Mouse (Mus musculus) heart, adult 18-20 months (tissue): ENCODE measurements around the gene Ifitm3. TPM values are rescaled to one million over a fixed set of nuclear protein-coding genes. Genes with fewer than 3 reads are reported as not detected.
"Not testable (repeated sequence)": the region's sequence is repeated elsewhere in the genome, so short reads cannot be mapped to it uniquely, and the experiment has no call there.

ENCODE experiments used
- DNase-seq, 2 experiments: peaks; one replicate each; pipeline ENCODE4 v3.0.0; 2021 to 2022; ENCODE audit warnings: mixed read lengths in 1 of 2
- total RNA-seq, 2 experiments: library from RNA; stranded (reverse); gene quantifications; 2 replicates each; pipeline ENCODE4 v1.2.3; 2021

The Ifitm3 gene
- total RNA-seq, 2 experiments from 2014 or later, result 94.8 to 129 TPM

GRCm38 (mm10) chr7:141036624-141037023, 26.1 kb upstream of the Ifitm3 start:
- DNase-seq, result not testable (repeated sequence)

DNA sequence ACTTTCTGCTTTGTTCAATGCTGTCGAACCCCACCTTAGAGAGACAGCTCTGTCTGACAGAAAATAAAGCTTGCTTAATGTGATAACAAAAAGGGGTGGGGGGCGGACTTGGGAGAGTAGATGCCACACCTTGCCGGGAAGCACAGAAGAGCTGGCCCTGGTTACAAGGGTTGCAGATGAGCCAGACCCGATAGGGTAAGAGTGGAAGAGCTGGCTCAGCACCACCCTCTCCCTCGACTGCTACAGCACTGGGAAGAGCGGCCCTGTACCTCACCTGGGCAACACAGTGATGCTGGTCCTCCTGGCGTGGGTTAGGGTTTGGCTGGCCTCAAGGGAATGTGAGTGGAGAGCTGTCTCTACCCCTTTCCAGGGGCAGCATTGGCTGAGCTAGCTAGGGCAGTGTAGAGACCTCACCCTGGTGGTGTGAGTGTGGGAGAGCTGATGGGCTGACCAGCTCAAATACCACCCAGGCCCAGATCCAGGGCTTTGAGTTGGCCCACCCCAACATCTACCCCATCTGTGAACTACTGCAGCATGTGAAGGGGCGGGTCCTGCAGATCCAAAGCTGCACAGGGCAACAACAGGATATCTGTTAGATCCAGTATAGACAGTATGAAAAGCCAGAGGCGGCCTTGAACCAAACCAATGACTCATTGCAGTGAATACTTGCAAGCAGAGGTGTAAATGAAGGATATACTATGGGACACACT, 22.0 kb upstream of the Ifitm3 start:
- DNase-seq, result no peak

GRCm38 (mm10) chr7:141030390-141030789, 19.8 kb upstream of the Ifitm3 start:
- DNase-seq, result no peak

DNA sequence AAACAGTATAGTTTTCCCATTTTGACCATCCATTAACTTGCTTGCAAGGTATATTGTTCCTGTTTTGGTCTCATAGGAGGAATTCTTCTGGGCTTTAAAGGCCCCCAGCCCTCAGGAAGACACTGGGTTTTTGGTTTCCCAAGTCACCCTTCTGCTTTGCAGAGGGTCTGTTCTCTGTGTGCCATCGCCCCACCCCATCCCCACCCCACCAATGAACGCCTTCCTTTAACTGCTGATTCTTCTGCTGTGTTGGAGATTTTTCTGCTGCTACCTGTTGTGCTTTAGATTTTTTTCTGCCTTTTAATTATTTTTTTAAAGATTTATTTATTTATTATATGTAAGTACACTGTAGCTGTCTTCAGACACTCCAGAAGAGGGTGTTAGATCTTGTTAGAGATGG, 18.3 kb upstream of the Ifitm3 start, which contains the start of gene Gm17387:
Gm17387 (plus strand) TSS at position 301 of the 400 bp plus-strand sequence.
- DNase-seq, result no peak

- no peak for DNase-seq
These were observed 16.1 kb upstream of the Ifitm3 start for GRCm38 (mm10) chr7:141026740-141027098.

GRCm38 (mm10) chr7:141026097-141026739, 15.6 kb upstream of the Ifitm3 start:
- DNase-seq, result no peak

GRCm38 (mm10) chr7:141024865-141025838, 14.6 kb upstream of the Ifitm3 start:
- peak in 1 of 2 experiments; percentile 46 for DNase-seq

- DNase-seq, result no peak
These were observed 11.2 kb upstream of the Ifitm3 start for GRCm38 (mm10) chr7:141021489-141022449.

DNA sequence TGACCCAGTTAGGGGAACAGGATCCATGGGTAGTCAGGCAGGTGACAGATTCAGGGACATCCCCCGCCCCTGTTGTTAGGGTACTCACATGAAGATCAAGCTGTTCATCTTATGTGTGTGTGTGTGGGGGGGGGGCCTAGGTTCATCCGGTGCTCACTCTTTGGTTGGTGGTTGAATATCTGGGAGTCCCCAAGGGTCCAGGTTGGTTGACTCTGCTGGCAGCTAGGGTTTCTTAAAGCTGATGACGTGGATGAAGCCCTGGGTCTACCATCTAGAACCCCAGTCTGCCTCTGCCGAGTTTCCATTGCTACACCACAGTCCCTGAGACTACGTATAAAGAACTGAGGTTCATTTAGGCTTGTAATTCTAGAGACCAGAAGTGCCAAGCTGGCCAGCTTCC, 8.5 kb upstream of the Ifitm3 start:
- DNase-seq, result no peak

- not testable (repeated sequence) for DNase-seq
These were observed 7.3 kb upstream of the Ifitm3 start, which contains the start of gene Ifitm6 for GRCm38 (mm10) chr7:141017824-141018223. Gene Ifitm6, minus strand, starts transcription at chr7:141017924.

DNA sequence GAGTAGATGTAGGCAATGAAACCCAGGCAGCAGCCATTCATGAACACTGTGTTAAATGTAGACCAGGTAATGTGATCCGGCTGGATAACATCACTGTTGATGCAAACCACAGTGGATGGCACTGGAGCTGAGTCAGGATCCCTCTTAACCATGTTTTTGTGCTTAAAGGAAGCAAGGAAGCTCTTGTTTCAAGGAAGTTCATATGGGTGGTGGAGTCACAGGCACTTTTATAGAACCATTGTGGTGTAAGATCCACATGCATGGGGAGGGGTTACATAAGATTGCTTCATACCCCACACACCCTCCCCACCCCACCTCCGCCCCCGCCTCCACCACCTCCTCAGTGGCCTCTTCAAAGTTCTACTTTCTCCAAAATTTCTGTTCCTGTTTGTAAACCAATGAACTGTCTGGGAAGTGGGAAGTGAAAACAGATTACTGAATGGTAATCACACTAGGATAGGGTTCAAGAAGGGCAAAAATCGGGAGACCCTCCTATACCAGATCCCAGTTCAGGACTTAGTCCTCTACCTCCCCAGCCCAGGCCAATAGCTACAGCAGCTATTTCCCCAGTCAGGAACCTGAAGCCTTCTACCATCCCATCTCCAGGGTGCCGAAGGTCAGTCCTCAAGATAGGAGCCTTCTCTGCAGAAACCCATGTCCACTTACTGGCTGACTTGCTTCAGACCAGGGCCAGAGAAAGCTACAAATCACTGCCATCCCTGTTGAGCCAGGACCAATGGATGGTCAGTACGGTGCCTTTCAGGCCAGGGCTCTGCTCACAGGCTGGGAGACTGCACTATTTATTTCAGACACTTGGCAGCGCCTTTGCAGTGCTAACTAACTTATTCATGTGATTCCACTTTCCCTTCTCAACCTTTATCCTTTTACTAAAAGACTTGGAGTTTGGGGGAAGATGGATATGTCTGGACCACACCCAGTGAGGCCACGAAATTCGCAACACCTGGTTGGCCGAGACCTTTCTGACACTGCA, 6.4 kb upstream of the Ifitm3 start:
- peak in 1 of 2 experiments; percentile 41 for DNase-seq

- DNase-seq, result no peak
These were observed 734 bp upstream of the Ifitm3 start for GRCm38 (mm10) chr7:141011238-141011770.

DNA sequence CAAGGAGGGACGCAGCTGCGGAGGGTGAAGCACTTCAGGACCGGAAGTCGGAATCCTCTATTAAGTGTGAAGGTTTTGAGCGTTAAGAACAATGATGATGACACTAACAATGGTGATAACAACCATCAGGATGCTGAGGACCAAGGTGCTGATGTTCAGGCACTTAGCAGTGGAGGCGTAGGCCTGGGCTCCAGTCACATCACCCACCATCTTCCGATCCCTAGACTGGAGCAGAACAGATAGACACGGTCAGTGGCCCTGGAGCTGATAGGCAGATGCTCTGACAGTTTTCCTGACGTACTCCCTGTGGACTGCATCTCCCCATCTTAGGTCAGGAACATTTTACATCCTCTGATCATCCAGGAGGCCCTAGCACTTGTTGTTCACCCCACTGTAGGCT, 905 bp downstream of the Ifitm3 start:
- DNase-seq, result peak in 1 of 2 experiments; percentile 46

- DNase-seq, result peak; percentile 92 to 93
These were observed 1.5 kb downstream of the Ifitm3 start for GRCm38 (mm10) chr7:141008938-141009660.

GRCm38 (mm10) chr7:141008312-141008761, 2.2 kb downstream of the Ifitm3 start:
- DNase-seq, result peak; percentile 66 to 69

DNA sequence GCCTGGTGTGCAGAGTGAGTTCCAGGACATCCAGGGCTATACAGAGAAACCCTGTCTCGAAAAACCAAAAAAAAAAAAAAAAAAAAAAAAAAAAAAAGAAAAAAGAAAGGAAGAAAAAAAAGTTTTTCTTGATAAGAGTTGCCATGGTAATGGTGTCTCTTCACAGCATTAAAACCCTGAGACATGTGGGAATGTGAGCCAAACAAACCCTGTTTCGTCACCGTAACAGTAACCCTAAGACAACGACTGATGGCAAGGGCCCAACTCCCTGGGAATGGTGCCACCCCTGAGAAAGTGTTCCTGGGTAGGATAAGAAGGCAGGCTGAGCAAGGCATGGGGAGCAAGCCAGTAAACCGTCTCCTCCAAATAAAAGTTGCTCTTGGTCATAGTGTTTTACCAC, 3.7 kb downstream of the Ifitm3 start:
- peak; percentile 30 to 33 for DNase-seq

DNA sequence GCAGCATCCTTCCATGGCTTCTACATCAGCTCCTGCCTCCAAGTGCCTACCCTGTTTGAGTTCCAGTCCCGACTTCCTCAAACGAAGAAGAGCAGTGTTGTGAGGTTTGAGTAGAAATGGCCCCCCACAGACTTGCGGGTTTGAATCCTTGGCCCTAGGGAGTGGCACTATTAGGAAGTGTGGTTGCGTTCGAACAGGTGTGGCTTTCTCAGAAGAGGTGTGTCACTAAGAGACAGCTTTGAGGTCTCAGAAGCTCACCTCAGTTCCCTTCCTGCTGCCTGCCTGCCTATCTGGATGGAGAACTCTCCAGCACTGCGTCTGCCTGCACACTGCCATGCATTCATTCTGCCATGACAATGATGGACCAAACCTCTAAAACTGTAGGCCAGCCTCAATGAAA, 4.1 kb downstream of the Ifitm3 start:
- no peak for DNase-seq

DNA sequence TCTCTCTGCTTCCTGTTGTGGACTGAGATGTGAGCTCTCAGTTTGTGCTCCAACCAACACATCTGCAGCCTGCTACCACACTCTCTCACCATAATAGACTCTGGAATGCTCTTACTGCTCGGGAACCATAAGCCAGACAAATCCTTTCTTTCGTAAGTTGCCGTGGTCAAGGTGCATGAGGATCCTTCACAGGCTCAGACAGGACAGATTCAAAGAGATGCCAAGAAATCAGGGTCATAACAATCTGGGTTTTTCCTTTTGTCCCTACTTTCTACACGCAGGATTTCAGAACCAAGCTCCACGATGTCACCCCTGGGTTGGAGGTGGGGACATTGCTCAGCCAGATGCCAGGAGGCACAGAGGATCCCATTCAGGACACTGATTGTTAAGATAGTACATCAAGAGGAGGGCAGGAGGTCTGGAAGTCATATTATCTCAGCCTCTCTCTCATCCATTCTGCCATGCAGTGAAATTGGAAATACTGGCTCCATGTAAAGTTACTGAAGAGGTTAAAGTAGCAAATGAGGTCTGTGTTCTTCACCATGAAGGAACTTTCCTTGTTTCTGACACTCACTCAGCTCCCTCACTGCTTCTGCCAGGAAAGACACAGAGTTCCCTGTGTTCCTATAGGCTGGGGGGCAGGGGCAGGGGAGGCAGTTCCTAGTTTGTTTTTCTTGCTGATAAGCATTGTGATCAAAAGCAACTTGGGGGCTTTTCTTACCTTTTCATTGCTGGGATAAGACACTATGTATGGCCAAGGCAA, 7.1 kb downstream of the Ifitm3 start:
- no peak for DNase-seq
